Mouse (Mus musculus) liver, embryonic 14.5 days (tissue): ENCODE results near the gene Pwwp2b. TPM values are rescaled to one million over a fixed set of nuclear protein-coding genes. Genes with fewer than 3 reads are reported as not detected.

Source experiments
- ATAC-seq: fragments of 200-750 bp; cut with Nextera tagmentation; 2 replicates; pipeline ENCODE4 v1.8.0; 2017; ENCODE audit warnings: moderate number of reproducible peaks, mild to moderate bottlenecking, moderate library complexity; ENCODE audit not compliant: insufficient read depth
- DNase-seq, 3 experiments: peaks; one replicate each; pipeline ENCODE4 v3.0.0-alpha.2; 2012 to 2013; ENCODE audit warnings: low read depth in 3 of 3, low spot score in 3 of 3
- H3K27ac ChIP-seq: fragments of 300-500 bp; sonication (generic); 2 replicates; pipeline ENCODE4 v1.5.1; 2014; ENCODE audit warnings: moderate library complexity, mild to moderate bottlenecking, control low read depth, inconsistent platforms
- H3K27me3 ChIP-seq: fragments of 300-500 bp; sonication (generic); 2 replicates; pipeline ENCODE4 v1.6.1; 2014; ENCODE audit warnings: mild to moderate bottlenecking, low read length, moderate library complexity; ENCODE audit not compliant: control insufficient read depth, insufficient read depth
- H3K36me3 ChIP-seq: fragments of 300-500 bp; sonication (generic); replicated peaks from 2 replicates; pipeline ENCODE4 v1.6.1; 2014; ENCODE audit warnings: low read depth; ENCODE audit not compliant: control insufficient read depth, insufficient read depth
- H3K4me1 ChIP-seq, 2 experiments: fragments of 200-500 bp in 1 of 2; fragments of 300-500 bp in 1 of 2; sonication (generic) in 1 of 2; replicated peaks; 2 replicates each; pipeline ENCODE4 v1.6.1; 2012 to 2014; ENCODE audit warnings: antibody characterized with exemption in 1 of 2, inconsistent platforms in 1 of 2, low read length in 1 of 2; ENCODE audit not compliant: control insufficient read depth in 2 of 2, insufficient read depth in 2 of 2
- H3K4me2 ChIP-seq: fragments of 300-500 bp; sonication (generic); 2 replicates; pipeline ENCODE4 v1.6.1; 2014; ENCODE audit warnings: low read depth, mild to moderate bottlenecking, control low read depth, moderate library complexity
- H3K4me3 ChIP-seq, 2 experiments: fragments of 200-500 bp in 1 of 2; fragments of 300-500 bp in 1 of 2; sonication (generic) in 1 of 2; 2 replicates each; pipeline ENCODE4 v1.5.1; 2012 to 2014; ENCODE audit warnings: low read depth in 2 of 2, low read length in 2 of 2, mild to moderate bottlenecking in 2 of 2, control low read depth in 1 of 2, inconsistent platforms in 1 of 2, moderate library complexity in 1 of 2; ENCODE audit not compliant: insufficient read depth in 1 of 2
- H3K9ac ChIP-seq: fragments of 300-500 bp; sonication (generic); replicated peaks from 2 replicates; pipeline ENCODE4 v1.6.1; 2014; ENCODE audit warnings: mild to moderate bottlenecking, control low read depth, moderate library complexity
- H3K9me3 ChIP-seq: fragments of 300-500 bp; sonication (generic); 2 replicates; pipeline ENCODE4 v1.6.1; 2016; ENCODE audit warnings: low read length, mixed read lengths; ENCODE audit not compliant: control insufficient read depth
- CTCF ChIP-seq: IDR thresholded peaks from 2 replicates; pipeline ENCODE4 v1.5.1; 2016; ENCODE audit warnings: antibody characterized with exemption, low read depth, control low read depth
- EP300 ChIP-seq: IDR thresholded peaks from 2 replicates; pipeline ENCODE4 v1.6.1; 2016; ENCODE audit warnings: antibody characterized with exemption, low read depth
- WGBS: fragments of 180-500 bp; shearing (Covaris S2); extraction: QIAGEN DNeasy Blood & Tissue Kit; methylation state at CpG from one replicate; pipeline ENCODE4 v1.1.7; 2014; ENCODE audit not compliant: insufficient replicate concordance; 5-methylcytosine and 5-hydroxymethylcytosine counted together
- polyA plus RNA-seq, 2 experiments: library from polyadenylated mRNA; depleted of rRNA in 1 of 2; stranded (reverse) in 1 of 2; unstranded in 1 of 2; fragments of >200 nt; fragmentation: Nextera tagmentation in 1 of 2; extraction: Ambion mirVana in 1 of 2; gene quantifications; 2 replicates each; pipeline versions ENCODE4 v1.2.1 to v1.2.3; 2012 to 2014

The Pwwp2b gene
- polyA plus RNA-seq, 2 experiments: 1.0 to 1.3 TPM

GRCm38 (mm10) chr7:139275586-139275985 lies 27.3 kb downstream of the Pwwp2b start:
- Histone ChIP-seq H3K4me2 (no peak overlapping the region), H3K4me3 (no peak overlapping the region), H3K27ac (no peak overlapping the region), H3K36me3 (no peaks in the 10 kb centered on the region), H3K4me1 (peaks cover 0 to 20% of the 10 kb centered on the region in 2 experiments; a peak in 2 of 4 replicates), H3K9ac (no peak overlapping the region), H3K9me3 (no peaks in the 10 kb centered on the region), H3K27me3 (no peaks in the 10 kb centered on the region)
- no peak for ATAC-seq
- TF ChIP-seq EP300: no peak
- no peak for TF ChIP-seq CTCF
- 65% methylated on average over 10 of the region's 10 CpGs for WGBS
- no peak for DNase-seq

DNA sequence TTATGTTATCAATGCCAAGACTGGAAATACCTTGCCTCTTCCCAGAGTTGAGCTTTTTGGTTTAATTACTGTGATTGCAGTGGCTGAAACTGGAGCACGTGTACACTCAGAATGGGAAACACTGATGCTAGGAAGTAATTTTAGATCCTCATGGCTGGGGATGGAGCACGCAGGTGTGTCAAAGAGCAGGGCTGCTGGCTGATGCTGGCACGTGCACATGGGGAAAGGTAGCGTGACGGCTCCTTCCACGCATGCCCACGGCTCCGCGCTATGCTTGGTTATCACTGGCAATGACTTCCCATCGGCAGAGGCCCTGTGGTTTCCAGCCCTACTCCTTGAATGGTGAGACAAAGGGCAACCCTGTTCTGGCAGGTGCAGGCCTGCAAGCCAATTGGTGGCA lies 27.9 kb downstream of the Pwwp2b start:
- no peak overlapping the region for H3K9ac ChIP-seq

GRCm38 (mm10) chr7:139277536-139277935 lies 29.3 kb downstream of the Pwwp2b start:
- Histone ChIP-seq H3K4me1 (peaks cover 0 to 14% of the 10 kb centered on the region in 2 experiments; a peak in 2 of 4 replicates), H3K36me3 (no peaks in the 10 kb centered on the region), H3K27me3 (no peaks in the 10 kb centered on the region), H3K4me2 (no peak overlapping the region), H3K9me3 (no peaks in the 10 kb centered on the region), H3K4me3 (no peak overlapping the region), H3K9ac (no peak overlapping the region), H3K27ac (no peak overlapping the region)
- TF ChIP-seq CTCF: no peak
- TF ChIP-seq EP300: no peak
- no peak for DNase-seq
- ATAC-seq: no peak
- WGBS: 75% methylated on average over 7 of the region's 7 CpGs

More for the DNA sequence above, 27.9 kb downstream of the Pwwp2b start:
- H3K4me3 ChIP-seq: no peak overlapping the region
- DNase-seq (no peak), ATAC-seq (no peak)
- H3K36me3 ChIP-seq: no peaks in the 10 kb centered on the region
- TF ChIP-seq EP300 (no peak), CTCF (no peak)
- H3K9me3 ChIP-seq: no peaks in the 10 kb centered on the region
- WGBS: 75% methylated on average over 10 of the region's 10 CpGs
- H3K4me2 ChIP-seq: no peak overlapping the region
- peaks cover 0 to 20% of the 10 kb centered on the region in 2 experiments; a peak in 2 of 4 replicates for H3K4me1 ChIP-seq
- no peak overlapping the region for H3K27ac ChIP-seq
- H3K27me3 ChIP-seq: no peaks in the 10 kb centered on the region

DNA sequence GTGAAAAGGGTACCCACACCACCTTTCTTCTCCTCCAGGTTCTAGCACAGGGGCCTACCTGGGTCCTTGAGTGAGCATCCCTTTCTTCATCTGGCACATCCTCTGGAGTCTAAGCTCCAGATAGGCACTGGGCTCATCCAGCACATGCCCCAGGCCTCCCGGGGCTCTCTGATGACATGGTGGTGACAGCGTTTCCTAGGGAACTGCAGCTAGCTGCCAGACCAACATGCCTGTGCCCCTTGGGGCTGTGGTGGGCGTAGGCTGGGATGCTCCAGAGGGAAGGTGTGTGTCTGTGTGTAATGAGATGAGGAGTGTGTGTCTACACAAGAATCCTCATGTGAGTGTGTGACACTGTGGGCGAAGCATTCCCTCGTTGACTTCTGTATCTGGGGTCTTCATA lies 31.3 kb downstream of the Pwwp2b start:
- no peak for ATAC-seq

GRCm38 (mm10) chr7:139280044-139280443 lies 31.8 kb downstream of the Pwwp2b start:
- no peak overlapping the region for H3K27ac ChIP-seq
- ATAC-seq (no peak), DNase-seq (no peak)
- no peak overlapping the region for H3K4me2 ChIP-seq
- TF ChIP-seq CTCF (no peak), EP300 (no peak)
- WGBS: 52% methylated on average over 1 of the region's 1 CpGs
- H3K9me3 ChIP-seq: no peaks in the 10 kb centered on the region
- H3K4me1 ChIP-seq: peaks cover 0 to 2% of the 10 kb centered on the region in 2 experiments; a peak in 1 of 4 replicates
- H3K27me3 ChIP-seq: no peaks in the 10 kb centered on the region
- H3K4me3 ChIP-seq: no peak overlapping the region
- no peaks in the 10 kb centered on the region for H3K36me3 ChIP-seq
- no peak overlapping the region for H3K9ac ChIP-seq

More for the DNA sequence above, 31.3 kb downstream of the Pwwp2b start:
- Histone ChIP-seq H3K36me3 (no peaks in the 10 kb centered on the region), H3K4me1 (peaks cover 0 to 2% of the 10 kb centered on the region in 2 experiments; a peak in 1 of 4 replicates), H3K27ac (no peak overlapping the region), H3K9ac (no peak overlapping the region), H3K4me2 (no peak overlapping the region), H3K27me3 (no peaks in the 10 kb centered on the region), H3K9me3 (no peaks in the 10 kb centered on the region), H3K4me3 (no peak overlapping the region)
- 53% methylated on average over 5 of the region's 5 CpGs for WGBS
- no peak for DNase-seq
- TF ChIP-seq CTCF (no peak), EP300 (no peak)
